Mouse (Mus musculus) right cerebral cortex, adult 18-20 months (tissue): ENCODE data around the gene Cxcl1.
"Not testable (repeated sequence)": the region's sequence is repeated elsewhere in the genome, so short reads cannot be mapped to it uniquely, and the experiment has no call there.

Experiments
- DNase-seq: peaks from one replicate; pipeline ENCODE4 v3.0.0; 2022; ENCODE audit warnings: mixed read lengths

Gene Cxcl1

GRCm38 (mm10) chr5:90890519-90891463 is at the start of gene Cxcl1:
Cxcl1 (plus strand) TSS chr5:90891241.
- DNase-seq, result peak; percentile 2

GRCm38 (mm10) chr5:90843891-90844290 is 47.1 kb upstream of the Cxcl1 start:
- no peak for DNase-seq

GRCm38 (mm10) chr5:90850096-90850495 is 40.9 kb upstream of the Cxcl1 start:
- DNase-seq, result not testable (repeated sequence)

GRCm38 (mm10) chr5:90851391-90851790 is 39.6 kb upstream of the Cxcl1 start:
- DNase-seq, result not testable (repeated sequence)

GRCm38 (mm10) chr5:90853206-90853605 is 37.8 kb upstream of the Cxcl1 start:
- DNase-seq, result no peak

- no peak for DNase-seq
Measured at GRCm38 (mm10) chr5:90855308-90856230, 35.5 kb upstream of the Cxcl1 start.

GRCm38 (mm10) chr5:90857463-90857862 is 33.6 kb upstream of the Cxcl1 start:
- no peak for DNase-seq

- no peak for DNase-seq
Measured at GRCm38 (mm10) chr5:90858429-90858828, 32.6 kb upstream of the Cxcl1 start.

GRCm38 (mm10) chr5:90859031-90859430 is 32.0 kb upstream of the Cxcl1 start:
- no peak for DNase-seq

- no peak for DNase-seq
Measured at GRCm38 (mm10) chr5:90861876-90862375, 29.1 kb upstream of the Cxcl1 start.

- no peak for DNase-seq
Measured at GRCm38 (mm10) chr5:90866770-90867169, 24.3 kb upstream of the Cxcl1 start.

- no peak for DNase-seq
Measured at GRCm38 (mm10) chr5:90872377-90872776, 18.7 kb upstream of the Cxcl1 start.

GRCm38 (mm10) chr5:90876045-90876444 is 15.0 kb upstream of the Cxcl1 start:
- DNase-seq, result no peak

GRCm38 (mm10) chr5:90876471-90877172 is 14.4 kb upstream of the Cxcl1 start:
- no peak for DNase-seq

- DNase-seq, result no peak
Measured at GRCm38 (mm10) chr5:90877173-90877512, 13.9 kb upstream of the Cxcl1 start.

- DNase-seq, result no peak
Measured at GRCm38 (mm10) chr5:90879307-90880014, 11.6 kb upstream of the Cxcl1 start.

GRCm38 (mm10) chr5:90880335-90880850 is 10.6 kb upstream of the Cxcl1 start:
- DNase-seq, result no peak

- DNase-seq, result no peak
Measured at GRCm38 (mm10) chr5:90881021-90881420, 10.0 kb upstream of the Cxcl1 start.

- peak; percentile 3 for DNase-seq
Measured at GRCm38 (mm10) chr5:90881682-90882081, 9.4 kb upstream of the Cxcl1 start.

- DNase-seq, result no peak
Measured at GRCm38 (mm10) chr5:90882146-90882545, 8.9 kb upstream of the Cxcl1 start.

GRCm38 (mm10) chr5:90884628-90885242 is 6.3 kb upstream of the Cxcl1 start:
- no peak for DNase-seq
